Mouse (Mus musculus) NIH3T3 (cell line): ENCODE measurements around the gene Ttyh3.

ENCODE experiments used
- DNase-seq: peaks from one replicate; pipeline ENCODE4 v3.0.0-alpha.2; 2012; ENCODE audit warnings: low read depth

Gene Ttyh3

DNA sequence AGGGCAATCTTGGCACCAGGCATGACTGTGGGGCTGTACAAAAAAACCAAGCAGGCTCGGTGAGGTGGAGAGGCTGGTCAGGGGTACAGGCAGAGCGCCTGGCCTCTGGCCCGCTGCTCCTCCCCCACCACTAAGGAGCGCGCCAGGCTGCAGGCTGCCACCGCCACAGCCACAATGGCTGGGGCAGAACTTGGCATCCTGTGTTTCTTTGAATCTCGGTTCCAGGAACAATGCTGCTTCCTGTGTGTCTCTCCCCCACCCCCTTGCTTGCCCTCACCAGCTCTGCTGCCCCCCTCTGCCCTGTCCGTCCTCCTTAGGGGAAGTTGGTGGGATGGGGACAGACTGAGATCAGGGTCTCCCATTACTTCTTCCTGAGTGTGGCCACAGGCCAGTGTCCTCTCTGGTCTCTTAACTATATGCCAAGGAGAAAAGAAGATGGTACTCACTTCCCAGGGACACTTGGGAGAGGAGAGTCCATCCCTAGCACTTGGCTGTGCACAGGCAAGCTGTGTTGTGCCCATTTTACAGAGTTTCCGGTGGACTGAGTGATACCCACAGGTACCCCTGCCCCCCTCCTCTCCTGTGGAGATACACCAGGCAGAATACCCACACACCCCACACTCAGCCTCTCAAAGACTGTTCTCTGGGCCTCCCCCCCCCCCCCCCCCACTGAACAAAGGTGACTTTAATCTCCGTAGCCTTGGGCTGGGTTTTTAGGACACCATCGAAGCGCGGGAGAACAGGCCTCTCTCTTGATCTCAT lies 39.1 kb downstream of the Ttyh3 start:
- peak; percentile 45 for DNase-seq

DNA sequence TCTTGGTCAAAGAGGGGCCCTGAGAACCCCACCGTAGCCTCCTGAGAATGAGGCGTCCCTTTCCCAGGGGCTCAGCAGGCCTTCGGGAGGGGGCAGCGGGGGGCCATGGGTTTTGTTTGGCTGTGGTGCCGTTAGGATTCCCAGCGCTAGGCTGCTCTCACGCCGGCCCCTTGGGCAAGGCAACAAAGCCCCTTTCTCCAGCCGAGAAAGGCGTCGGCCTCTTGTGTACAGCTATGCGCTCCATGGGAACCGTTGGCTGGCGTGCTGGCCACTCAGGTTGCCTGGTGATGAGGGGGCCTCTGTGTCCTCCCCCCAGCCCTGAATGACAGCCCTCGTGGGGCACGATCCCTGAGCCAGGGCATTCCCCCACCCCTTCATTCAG lies 40.2 kb downstream of the Ttyh3 start:
- DNase-seq: peak; percentile 62

DNA sequence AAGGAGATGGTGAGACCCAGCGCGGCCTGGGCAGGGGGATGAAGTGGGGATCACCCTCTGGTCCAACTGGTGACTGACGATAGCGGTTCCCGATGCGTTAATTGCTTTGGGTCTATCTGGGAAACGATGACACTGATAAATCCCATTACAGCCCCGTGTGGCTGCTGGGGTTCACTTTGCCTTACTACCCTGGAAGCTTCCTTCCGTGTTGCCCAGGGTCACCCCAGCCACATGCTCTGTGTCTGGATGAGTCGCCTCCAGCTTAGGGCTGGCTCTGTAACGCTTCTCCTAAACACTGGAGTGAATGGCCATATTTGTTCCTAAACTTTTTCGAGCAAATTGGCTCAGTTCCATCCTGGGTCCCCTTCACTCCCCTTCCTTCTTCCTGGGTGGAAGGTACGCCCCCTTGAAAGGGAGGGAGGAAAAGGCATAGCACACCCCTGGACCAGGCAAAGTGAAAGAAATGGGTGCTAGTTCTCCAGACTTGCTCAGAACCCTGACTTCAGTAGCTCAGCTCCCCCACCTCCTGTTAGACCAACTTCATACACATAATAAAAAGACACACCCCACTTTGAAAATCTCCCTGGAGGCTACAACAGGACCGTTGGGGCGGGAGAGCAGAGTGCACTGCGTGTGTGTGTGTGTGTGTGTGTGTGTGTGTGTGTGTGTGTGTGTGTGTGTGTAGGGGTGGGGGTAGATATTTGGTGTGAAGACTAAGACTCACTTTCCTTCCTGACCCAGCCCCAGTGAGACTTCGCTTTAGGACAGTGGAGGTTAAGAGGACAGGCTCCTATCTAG lies 40.8 kb downstream of the Ttyh3 start:
- DNase-seq: peak; percentile 74

DNA sequence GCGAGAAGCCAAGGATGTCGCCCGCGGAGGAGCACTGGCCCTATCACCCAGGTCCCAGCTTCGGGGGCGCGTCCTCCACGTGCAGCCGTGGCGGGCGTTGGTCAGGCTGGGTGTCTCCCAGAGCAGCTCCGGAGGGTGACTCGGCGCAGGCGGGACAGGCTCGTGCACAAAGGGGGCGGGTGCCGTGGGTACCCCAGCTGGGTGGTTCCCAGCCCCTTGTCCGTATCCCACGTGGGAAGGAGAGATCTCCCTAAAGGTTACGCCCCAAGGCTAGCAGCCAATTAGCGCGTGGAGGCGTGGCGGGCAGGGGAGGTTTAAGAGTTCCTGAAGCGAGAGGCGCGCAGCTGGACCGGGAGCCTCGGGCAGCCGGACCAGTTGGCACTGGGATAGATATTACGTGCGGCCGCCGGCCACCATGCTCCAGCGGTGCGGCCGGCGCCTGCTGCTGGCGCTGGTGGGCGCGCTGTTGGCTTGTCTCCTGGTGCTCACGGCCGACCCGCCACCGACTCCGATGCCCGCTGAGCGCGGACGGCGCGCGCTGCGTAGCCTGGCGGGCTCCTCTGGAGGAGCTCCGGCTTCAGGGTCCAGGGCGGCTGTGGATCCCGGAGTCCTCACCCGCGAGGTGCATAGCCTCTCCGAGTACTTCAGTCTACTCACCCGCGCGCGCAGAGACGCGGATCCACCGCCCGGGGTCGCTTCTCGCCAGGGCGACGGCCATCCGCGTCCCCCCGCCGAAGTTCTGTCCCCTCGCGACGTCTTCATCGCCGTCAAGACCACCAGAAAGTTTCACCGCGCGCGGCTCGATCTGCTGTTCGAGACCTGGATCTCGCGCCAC lies 41.6 kb downstream of the Ttyh3 start, which contains the start of gene Lfng:
Gene Lfng (plus strand): TSS at position 320 of the 835 bp plus-strand sequence.
- DNase-seq: peak; percentile 51

DNA sequence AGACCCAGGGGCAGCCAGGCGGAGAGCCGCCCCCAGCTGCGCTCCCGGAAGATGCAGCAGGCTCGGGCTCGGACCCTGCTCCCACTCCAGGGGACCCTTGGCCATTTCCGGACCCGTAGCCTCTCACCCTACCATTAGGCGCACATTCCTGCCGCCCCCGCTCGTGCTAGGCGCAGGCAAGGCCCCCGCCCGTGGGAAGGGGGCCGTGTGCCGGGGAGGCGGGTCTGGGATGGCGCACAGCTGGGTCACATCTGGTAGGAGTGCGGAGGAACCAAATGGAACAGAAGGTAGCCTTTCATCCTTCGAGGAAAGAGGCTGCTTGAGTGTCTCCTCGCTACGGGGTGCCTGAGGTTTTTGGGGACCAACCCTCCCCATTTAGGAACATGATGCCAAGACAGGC lies 42.4 kb downstream of the Ttyh3 start:
- DNase-seq: no peak

DNA sequence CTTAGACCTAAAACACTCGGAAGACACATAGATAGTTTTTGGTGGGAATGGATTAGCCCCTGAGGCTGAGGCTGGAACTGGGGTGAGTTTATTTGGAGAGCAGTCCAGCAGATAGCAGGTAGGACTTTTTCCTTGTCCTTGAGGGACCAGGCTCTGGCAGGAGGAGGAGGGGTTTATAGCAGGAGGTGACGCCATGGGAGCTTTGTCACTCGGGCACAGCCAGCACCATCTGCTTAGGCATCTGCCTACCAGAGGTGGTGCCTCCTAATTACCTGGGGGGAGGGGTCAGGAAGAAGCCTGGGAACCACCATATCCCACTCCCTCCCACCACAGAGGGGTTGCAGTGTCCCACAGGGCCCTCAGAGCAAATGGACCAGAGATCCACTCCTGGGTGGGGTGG lies 43.6 kb downstream of the Ttyh3 start:
- no peak for DNase-seq

DNA sequence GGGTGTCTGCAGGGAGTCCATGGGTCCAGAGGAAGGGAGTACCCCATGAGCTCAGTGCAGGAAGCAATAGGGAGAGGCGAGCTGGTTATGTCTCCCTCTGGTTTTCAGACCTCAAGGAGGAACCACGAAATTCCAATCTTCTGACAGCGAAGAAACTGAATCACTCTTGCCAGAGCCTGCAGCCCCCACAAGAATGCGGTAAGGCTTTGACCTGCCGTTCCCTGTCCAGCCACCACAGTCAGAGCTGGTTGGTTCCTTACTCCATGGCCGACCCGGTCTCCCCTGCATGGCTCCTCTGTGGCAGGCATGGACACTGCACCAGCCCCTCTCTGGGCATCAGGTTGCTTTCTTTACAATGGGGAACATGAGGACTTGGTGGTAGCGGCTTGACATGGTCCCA lies 44.4 kb downstream of the Ttyh3 start:
- DNase-seq: peak; percentile 86

DNA sequence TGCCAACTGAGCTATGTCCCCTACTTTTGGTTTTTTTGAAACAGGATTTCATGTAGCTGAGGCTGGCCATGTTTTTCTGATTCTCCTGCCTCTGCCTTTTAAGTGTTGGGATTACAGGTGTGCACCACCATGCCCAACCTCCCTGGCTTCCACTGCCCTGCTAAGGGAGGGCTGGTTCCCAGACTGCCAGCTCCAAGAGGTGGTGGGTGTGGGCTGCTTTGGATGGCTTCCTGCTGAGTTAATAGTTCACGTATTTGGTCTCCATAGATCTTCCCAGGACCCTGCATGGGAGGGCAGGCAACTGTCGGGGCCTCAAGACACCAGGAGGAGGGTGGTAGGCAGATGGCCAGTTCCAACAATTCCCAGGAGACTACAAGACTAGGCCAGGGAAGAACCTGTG lies 46.3 kb downstream of the Ttyh3 start:
- no peak for DNase-seq

DNA sequence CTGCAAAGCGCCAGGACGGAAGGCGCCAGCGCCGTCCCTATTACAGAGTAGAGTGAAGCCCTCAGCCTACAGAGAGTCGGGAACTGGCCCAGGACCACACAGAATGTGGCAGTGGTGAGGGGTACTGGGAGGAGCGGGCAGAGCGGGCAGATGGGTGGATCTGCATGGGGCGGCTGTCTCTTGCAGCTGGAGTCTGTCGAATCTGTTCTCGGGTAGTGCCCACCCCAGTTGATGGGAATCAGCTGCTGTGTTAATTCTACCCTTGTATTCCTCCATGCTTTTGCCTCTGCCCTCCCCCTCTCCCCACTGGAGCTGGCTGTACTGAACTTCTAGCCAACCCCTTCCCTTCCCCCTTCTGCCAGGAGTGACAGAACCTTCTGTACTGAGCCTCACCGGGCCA lies 47.1 kb downstream of the Ttyh3 start:
- no peak for DNase-seq

DNA sequence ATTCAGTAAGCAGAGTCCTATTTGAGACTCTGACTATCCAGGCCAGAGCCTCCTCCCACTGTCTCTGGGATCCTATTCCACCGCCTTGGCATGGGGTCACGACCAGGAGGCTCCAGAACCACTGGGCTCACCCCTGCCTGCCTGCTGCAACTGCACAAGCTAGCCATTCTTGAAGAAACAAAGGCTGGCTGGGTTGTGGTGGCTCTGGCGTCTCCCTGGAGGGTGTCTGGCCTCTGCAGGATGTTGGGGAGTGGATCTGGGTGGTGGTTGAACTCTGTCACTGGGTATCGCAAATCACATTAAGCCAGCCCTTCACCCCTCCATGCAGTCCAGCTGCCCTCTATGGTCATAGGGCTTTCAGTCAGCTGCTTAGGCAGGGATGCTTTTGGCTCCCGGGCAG lies 48.9 kb downstream of the Ttyh3 start:
- no peak for DNase-seq

DNA sequence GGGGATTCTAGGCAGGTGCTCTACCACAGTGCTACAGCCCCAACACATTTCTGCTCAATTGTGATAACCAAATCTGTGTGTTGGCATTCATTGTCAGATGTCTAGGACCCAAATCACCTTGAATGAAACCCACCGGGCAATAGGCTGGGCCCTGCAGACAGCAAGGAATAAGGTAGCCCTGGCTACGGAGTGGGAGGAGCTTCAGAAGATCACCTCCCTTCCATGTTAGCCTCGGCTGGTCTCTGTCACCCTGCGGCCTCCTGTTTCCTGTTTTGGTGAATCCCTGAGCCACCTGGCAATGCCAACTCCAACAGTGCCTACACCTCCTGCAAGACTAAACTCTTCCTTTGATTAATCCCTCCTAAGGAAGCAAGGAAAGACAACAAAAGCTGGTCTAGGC lies 51.0 kb downstream of the Ttyh3 start:
- no peak for DNase-seq

DNA sequence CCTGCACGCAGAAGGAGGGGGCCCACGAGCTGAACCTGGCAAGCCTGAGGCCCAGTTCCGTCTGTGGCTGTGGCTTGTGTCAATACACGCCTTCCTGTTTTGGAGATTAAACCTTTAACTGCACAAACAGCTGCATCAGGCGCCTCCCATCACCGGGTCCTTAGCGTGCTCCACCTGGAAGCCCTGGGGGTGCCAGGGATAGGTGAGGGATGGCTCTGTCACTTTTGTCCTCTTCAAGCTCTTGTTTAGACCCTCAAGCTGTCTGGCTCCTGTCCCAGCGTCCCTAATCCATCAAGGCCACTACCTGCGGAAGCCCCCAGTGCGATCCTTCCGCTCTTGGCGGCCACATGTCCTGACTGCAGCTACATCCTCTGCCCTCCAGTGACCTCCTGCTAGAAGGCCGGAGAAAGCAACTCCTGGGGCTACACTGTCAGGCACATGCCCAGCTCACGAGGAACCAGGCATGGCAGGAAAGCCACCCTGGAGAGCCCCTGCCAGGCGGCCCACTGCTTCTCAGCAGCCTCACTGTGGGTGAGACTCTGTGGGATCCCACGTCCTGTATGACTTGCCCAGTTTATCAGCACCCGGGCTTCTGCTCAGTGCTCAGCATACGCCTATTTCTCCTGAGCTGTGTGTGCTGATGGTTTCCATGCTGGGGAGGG lies 51.8 kb downstream of the Ttyh3 start:
- DNase-seq: no peak

DNA sequence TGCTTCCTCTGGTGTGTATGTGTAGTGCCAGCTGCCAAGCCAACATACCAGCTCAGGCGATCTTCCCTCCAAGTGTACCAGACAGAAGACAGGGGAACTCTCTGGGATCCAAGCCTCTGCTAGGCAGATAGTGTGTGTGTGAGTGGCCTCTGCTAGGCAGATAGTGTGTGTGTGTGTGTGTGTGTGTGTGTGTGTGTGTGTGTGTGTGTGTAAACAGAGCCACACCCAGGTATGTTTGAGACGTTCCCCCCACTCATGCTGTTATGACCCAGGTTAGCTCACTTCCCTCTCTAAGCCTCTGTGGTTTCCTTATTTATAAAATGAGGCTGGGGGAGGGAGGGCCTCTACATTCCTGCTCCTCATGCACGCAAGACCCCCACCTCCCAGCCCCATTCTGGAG lies 52.4 kb downstream of the Ttyh3 start:
- DNase-seq: no peak

DNA sequence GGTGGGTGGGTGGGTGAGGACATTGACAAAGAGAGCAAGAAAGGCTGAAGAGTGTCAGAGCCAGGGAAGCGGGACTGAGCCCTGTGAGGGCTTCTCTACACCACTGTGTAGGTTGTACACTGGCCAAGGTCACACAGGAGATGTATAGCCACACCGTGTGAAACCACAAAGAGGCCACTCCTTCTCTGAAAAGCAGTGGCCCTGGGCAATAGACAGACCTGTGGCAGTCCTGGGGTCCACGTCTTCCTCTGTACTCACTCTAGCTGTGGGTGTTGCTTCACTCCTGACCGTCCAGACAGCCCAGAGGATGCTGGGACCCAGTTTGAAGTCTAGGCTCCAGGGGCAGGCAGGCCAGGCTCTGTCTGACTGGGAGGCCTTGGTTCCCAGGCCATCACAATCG lies 54.0 kb downstream of the Ttyh3 start:
- DNase-seq: no peak

DNA sequence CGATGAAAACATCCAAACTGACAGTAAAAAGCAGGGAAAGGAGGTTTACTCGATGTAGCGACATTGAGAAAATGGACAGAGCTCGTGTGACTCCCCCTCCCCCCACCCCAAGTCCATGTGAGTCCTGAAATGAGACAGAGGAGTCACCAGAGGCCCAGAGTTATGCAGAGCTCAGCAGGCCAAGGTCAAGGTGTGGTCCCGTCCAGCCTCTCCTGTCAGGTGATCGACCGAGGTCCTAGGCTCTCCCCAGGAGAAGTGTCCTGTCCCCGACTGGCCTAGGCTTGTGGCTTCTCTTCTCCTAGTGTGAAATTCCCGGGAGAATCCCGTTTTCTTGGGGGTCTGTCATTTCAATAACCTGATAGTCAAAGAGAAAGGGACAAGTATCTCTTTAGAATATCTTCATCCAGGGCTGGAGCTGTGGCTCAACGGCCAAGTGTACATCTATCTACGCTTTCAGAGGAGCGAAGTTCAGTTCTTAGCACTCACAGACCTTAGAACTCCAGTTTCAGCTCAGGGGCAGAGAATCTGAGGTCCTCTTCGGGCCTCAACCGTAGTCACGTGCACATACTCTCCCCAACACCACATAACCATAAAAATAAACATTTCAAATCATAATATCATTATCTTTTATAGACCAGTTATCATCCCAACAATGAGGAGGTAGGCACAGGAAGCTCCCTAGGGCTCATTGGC lies 59.6 kb downstream of the Ttyh3 start:
- DNase-seq: no peak

DNA sequence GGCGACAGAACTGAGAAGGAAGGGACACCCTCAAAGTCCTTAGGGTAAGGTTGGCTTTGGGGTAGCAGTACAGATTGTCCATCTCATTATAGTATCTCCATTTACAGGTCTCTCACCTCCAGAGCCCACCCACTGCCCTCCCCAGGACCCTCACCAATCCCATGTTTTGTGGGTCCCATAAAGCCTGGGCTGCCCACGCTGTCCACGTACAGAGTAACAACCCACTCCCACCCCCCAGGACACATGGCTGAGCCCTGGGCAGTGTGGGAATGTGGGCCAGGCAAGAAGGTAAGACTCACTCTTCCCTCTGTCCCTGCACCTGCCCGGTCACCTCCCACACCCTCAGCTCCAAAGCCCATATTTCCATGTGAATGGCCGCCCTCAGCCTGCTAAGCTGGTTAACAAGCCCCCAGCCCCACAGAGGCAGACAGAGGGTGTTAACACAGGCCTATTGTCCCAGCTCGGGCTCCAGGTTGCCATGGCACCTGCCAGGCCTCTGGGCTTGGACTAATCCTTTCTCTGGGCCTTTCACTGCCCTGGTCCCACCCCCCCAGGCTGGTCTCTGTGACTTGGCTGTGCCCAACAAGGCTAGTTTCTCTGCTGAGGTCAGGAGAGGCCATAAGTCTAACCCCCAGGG lies 65.0 kb downstream of the Ttyh3 start:
- no peak for DNase-seq

DNA sequence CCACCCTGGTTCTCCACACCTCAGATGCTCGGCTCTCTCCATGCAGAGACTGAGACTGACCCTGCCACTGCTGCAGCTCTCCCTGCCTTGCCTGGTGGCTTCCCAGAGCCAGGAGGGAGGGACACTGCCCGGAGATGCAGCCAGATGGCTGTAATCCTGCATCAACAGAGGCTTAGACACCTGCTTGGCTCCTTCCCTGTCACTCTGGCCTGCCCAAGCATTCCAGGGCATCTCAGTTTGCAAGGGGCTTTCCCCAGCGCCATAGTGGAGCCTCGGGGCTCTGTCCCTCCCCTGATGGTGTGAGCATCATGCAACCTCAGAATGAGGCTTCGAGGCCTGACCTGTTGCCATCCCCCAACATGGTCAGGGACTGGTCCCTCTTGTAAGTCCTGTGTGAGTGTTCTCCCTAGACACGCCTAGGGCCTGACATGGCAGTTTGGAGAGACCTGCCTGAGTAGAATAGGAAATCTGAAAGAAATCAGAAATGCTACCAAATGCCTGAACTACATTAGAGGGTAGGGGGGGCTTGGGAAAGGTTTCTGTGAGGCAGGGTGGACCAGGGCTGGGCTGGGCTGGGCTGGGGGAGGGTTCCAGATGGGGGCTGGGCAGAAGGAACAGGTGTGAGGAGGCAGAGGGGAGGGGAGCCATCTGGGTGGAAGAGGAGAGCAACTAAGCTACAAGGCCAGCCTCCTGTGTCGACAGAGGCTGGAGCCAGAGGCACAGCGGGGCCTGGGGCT lies 65.7 kb downstream of the Ttyh3 start:
- no peak for DNase-seq

DNA sequence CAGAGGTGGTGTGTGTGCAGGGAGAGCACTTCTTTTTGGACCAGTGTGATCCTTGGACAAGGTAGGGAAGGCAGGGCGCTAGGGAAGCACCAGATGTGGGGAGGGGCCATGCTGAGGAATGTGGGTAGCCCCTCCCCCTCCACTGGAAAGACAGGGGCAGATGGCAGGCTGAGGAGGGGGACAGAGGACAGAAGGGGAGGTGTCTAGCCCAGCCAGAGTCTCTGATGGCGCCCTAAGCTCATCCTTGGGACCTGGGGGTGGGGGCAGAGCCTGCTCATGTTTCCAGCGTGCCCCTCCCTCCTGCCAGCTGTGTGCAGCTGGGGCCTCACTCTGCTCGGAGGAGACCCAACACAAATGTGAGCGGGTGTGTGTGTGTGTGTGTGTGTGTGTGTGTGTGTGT lies 67.3 kb downstream of the Ttyh3 start:
- DNase-seq: no peak

DNA sequence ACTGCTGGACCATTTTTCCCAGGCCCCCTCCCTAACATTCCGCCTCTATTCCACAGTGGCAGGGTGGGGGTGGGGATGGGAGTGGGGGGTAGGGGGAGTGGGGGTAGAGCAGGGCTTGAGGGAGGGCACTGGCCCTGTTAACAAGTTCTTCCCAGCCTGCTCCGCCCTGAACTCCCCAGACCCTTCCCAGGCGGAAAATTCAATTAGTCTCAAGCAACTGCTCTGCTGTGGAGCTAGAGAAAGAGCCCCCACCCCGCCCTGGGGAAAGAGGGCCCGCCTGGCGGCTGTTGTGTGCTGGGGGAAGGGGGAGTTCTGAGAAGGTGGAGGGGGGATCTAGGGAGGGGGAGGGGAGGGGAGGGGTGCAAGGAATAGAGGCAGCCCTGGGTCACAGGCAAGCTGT lies 69.1 kb downstream of the Ttyh3 start:
- DNase-seq: no peak

DNA sequence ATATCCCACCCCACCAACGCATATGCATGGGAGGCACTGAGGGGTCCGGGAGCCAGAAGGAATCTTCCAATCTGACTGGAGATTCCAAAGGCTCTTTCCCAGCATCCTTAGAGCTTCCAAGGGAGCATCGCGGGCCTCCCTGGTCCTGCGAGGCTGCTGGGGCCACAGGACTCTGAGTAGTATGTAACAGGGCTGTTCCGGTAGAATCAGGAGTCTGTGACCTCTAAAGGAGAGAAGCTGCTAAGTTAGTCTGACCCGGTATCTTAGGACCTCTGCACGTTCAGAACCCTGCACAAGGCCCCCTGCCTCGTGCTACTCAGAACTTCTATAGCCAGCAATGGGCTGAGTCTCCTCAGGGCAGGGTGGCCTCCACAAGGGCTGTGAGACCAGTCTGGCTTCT lies 69.6 kb downstream of the Ttyh3 start:
- DNase-seq: no peak
